Mouse (Mus musculus): Measurements from ENCODE around the gene Ip6k1.

The Ip6k1 gene

DNA sequence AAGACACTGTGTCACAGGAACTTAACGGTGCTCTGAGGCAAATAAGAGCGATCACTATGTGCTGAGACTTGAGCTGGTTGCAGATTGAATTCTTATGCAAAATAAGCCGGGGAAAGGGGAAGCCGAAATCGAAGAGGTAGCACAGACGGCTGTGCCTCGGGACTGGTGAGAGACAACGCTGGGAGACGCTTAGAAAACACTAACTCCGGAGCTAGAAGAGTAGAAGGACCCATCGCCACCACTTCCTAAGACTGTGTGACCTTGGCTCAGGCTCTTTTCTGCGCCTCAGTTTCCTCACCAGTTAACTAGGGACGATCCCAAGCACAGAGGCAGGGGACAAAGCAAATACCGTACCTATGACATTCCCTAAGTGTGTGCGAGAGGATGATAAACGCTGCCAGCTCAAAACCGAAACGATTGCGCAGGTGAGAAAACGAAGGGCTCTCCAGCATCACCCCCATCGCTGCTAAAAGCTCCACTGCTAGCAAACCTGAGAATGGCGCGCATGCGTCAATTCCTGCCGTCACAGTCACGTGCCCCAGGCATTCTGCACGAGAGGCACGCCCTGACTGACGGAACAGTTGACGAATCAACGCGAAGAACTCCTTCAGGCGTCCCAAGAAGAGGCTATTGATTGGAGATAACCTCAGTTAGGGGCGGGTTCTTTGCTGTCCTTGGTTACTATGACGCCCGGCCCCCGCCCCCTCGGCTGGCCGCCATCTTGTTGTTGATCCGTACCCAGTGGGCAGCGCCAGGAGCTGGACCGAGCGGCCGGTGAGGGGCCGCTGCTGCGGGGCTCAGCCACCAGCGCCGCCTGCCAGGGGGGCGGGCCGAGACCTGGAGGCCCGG is at the start of gene Ip6k1:
Ip6k1 (plus strand) TSS at position 580 of the 849 bp plus-strand sequence.
- peak; percentile 100 for DNase-seq (ENCODE audit: low read depth)

- DNase-seq (ENCODE audit: low read depth) = no peak
Measured at GRCm38 (mm10) chr9:107955613-107956289, 46.5 kb upstream of the Ip6k1 start.

GRCm38 (mm10) chr9:107957141-107957540 is 45.2 kb upstream of the Ip6k1 start:
- no peak for DNase-seq (ENCODE audit: low read depth)

- no peak for DNase-seq (ENCODE audit: low read depth)
Measured at GRCm38 (mm10) chr9:107959896-107960295, 42.4 kb upstream of the Ip6k1 start.

DNA sequence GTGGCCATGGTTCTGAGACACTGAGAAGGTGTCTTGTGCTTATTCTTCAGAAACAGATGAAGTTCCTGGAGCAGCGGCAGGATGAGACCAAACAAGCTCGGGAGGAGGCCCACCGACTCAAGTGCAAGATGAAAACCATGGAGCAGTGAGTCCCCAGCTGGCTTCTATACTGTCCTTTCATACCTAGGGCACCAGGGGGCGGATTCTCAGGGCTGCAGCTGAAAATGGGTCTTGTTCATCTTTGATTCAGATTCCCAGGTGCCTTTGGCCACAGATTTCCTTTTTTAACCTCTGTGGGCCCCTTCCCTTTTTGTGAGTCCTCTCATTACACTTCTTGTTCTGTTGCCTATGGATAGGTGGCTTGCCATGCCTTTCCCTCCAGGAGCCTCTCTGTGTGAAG is 41.4 kb upstream of the Ip6k1 start:
- no peak for DNase-seq (ENCODE audit: low read depth)

- no peak for DNase-seq (ENCODE audit: low read depth)
Measured at GRCm38 (mm10) chr9:107961351-107961762, 40.9 kb upstream of the Ip6k1 start.

- DNase-seq (ENCODE audit: low read depth) = no peak
Measured at GRCm38 (mm10) chr9:107961881-107962280, 40.4 kb upstream of the Ip6k1 start.

- no peak for DNase-seq (ENCODE audit: low read depth)
Measured at GRCm38 (mm10) chr9:107962916-107963315, 39.4 kb upstream of the Ip6k1 start.

DNA sequence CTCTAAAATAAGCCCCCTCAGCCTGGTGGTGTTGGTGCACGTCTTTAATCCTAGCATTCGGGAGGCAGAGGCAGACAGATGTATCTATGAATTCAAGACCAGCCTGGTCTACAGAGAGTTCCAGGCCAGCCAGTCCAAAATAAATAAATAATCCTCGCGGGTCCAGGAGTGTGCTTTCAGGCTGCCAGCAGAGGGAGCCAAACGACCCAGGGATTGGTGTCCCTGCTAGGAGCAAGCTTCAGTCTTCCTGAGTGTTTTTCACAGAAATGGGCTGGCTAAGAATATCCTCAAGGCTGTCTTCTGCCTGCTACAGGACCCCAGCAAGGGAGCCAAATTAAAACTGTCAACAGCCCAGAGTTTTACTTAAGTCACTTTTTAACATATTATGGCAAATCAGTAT is 38.6 kb upstream of the Ip6k1 start:
- peak; percentile 89 for DNase-seq (ENCODE audit: low read depth)

DNA sequence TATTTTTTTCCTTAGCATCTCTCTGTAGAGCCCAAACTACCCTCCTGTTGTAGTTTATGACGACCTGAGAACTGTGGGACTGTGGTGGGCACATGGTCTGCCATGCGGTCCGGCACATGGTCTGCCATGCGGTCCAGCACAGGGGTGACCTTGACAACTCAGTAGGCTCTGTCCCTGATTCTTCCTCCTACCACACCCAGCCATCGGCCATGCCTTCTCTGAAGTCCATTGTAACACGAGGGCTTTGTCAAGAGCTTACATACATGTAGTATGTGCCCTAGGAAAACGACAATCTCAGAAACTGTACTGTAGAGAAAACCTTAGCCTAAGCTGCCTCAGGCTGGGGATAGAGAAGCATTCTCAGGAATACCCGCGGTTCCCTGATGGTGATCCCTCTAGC is 37.6 kb upstream of the Ip6k1 start:
- DNase-seq (ENCODE audit: low read depth) = no peak

- no peak for DNase-seq (ENCODE audit: low read depth)
Measured at GRCm38 (mm10) chr9:107966676-107967075, 35.6 kb upstream of the Ip6k1 start.

- DNase-seq (ENCODE audit: low read depth) = no peak
Measured at GRCm38 (mm10) chr9:107967437-107967836, 34.9 kb upstream of the Ip6k1 start.

DNA sequence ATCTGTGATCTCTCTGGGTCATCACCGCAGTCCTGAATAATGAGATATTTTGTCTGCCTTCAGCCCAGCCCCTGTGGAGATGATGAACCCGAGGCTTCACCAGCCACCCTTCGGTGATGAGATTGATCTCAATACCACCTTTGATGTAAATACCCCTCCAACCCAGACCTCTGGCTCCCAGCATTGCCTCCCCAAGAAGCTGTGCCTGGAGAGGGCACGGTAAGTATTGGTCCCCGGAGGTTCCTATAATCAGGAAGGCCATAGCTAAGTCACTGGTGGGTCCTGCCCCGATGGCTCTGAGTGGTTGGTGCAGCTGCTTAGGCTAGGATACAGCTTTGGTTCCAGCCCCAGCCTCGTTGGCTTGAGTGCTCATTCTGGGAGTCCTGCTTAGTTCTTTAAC is 33.8 kb upstream of the Ip6k1 start:
- no peak for DNase-seq (ENCODE audit: low read depth)

GRCm38 (mm10) chr9:107970311-107970710 is 32.0 kb upstream of the Ip6k1 start:
- no peak for DNase-seq (ENCODE audit: low read depth)

DNA sequence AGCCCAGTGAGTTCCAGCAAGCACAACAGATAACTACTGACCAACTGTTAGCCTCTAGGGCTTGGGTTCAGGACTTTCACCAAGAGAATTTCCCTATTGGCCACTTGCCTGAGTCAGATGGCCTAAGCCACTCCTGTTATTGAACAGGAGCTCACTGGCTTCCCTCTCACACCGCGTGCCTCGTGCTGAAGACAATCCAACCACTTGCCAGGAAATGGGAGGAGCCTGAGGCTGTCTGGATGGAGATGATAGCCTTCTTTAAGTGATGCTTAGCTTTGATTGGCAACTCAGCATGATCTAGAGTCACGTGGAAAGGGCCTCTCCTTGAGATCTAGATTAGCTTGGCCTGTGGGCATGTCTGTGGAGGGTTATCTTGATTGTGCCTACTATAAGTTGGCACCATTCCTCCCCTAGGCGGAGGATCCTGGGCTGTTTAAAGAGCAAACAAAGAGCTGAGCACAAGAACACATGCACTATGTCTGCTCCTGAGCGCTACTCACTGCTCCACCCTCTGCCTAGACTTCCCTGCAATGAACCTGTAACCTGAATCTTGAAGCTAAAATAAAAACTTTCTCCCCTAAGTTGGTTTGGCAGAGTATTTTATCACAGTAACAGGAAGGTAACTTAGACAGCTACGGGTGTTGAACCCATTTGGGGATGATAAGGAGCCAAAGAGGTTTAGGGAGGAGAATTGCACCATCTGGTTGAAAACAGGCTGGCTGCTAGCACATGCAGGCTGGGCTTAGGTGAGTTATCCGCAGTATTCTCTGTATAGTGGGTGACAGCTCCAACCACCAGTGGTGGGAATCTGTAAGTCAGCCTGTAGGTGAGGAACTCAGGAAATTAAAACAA is 30.4 kb upstream of the Ip6k1 start:
- peak; percentile 54 for DNase-seq (ENCODE audit: low read depth)

- DNase-seq (ENCODE audit: low read depth) = no peak
Measured at GRCm38 (mm10) chr9:107974491-107975171, 27.7 kb upstream of the Ip6k1 start.

DNA sequence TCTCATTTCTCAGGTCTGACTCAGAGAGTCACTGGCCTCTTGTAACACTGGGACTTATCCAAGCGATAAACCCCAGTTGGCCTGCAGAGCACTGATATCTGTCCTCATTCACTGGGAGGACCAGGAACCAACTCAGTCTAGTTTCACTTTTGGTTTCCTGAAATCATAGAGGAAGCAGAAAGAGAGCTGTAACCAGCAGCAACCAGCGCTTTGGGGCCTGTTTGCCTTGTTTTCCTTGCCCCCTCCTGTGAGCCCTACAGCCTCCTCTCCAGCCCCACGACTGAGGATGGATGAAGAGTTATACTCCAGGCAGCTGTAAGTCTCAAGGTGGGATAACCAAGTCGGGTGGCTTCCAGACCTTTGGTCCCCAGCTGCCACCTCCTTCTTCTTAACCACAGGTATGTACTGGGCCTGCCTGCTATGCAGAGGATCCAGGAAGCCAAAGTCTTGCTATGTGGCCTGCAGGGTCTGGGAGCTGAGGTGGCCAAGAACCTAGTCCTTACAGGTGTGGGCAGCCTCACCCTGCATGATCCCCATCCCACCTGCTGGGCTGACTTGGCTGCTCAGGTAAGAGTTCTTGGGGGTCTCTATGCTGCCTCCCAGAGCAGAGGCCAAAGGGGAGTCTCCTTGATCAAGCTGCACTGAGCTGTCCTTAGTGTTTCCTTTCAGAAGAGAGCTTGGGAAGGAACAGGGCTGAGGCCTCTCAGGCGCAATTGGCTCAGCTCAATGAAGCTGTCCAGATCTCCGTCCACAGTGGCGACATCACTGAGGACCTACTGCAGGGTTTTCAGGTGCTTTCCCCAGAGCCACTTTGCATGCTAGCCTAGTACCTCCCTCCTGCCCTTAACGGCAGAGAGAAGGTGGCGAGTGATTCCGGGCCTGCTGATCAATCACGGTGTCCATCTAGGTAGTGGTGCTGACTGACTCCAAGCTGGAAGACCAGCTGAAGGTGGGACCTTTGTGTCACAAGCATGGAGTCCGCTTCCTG is 26.6 kb upstream of the Ip6k1 start, which contains the start of gene Uba7:
Uba7 (plus strand) TSS at position 107 of the 988 bp plus-strand sequence.
- peak; percentile 88 for DNase-seq (ENCODE audit: low read depth)

GRCm38 (mm10) chr9:107978815-107979214 is 23.5 kb upstream of the Ip6k1 start:
- DNase-seq (ENCODE audit: low read depth) = no peak

DNA sequence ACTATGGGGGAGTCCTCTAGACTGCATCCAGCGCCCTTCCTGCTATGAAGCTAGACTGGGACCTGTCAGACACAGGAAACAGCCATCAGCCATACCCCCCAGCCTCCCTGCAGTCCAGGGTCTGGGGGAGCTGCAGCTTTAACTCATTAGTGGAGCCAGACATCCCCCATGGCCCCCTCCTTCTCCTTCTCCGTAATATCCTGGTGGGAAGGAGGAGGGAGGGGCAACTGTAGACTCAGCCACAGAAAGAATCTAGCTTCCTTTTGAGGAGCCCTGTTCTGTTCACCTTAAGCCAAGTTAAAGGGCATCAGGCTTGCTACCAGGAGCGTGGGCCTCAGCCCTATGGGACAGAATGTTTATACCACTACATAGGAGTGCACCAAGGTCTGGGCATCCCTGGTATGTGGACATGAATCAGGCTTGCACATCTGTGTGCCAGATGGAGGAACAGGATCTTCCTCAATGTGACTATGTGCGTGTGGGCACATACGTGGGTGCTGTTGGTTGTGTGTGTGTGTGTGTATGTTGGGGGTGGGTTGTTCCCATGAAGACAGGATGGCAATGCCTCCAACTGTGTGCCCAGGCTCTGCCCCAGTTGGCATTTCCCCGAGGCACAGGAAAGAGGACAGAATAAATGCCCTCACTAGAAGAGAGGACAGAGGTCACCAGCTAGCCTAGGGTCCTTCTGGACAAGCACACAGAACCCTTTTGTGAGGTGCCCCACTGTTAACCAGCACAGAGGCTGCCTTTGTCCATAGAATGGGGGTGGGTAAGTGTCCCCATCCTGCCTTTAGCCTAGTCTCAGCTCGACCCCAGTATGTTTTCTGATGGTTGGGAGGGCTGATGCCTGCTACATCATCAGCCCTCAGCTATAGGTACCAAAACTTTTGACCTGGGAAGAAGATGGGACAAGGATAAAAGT is 20.4 kb upstream of the Ip6k1 start:
- DNase-seq (ENCODE audit: low read depth) = no peak

Measured in induced T-regulatory cell, adult 2 months (primary cell).